Mouse (Mus musculus) frontal cortex, postnatal 10 days (tissue): ENCODE measurements around the gene Chst10.
A peak's percentile ranks its signal among the peaks of the same experiment; 100 is the strongest.

Experiments
- DNase-seq, 2 experiments: peaks; one replicate each; pipeline ENCODE4 v3.0.0; 2022; ENCODE audit warnings: low spot score in 2 of 2, mixed read lengths in 1 of 2

The Chst10 gene

DNA sequence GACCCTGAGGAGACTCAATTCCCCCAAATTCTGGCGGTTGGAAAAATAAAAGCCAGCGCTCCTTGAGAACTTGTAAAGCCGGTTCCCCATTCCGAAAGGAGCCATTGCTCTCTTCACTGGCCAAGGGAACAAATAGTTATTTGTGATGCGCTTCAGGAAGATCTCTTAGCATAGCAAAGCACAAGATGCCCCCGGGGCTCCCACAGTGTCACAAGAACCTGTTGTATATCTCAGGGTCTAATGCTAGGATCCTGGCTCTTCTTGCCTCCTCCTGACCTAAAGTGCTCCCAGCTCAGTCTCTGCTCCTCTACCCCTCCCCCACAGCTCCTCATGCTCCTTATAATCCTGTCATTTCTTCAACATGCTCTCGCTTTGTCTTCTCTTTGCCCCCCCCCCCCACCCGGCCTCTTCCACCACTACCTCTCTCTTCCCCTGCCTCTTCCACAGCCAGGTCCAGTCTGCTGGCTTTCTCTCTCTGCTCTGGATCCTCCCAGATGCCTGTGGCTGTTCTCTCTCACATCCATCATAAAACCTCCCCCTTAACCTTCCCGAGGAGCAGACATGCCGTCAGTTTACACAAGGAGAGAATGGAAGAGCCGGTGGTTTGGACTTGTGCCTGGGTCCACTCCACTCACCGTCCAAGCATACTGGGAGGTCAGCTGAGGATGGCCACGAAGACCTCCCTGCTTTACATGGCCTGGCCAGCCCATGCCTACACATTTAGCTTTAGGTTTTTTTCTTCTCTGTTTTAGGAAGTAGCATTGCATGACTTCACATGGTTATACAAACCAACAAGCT, 28.4 kb downstream of the Chst10 start:
- DNase-seq: no peak

DNA sequence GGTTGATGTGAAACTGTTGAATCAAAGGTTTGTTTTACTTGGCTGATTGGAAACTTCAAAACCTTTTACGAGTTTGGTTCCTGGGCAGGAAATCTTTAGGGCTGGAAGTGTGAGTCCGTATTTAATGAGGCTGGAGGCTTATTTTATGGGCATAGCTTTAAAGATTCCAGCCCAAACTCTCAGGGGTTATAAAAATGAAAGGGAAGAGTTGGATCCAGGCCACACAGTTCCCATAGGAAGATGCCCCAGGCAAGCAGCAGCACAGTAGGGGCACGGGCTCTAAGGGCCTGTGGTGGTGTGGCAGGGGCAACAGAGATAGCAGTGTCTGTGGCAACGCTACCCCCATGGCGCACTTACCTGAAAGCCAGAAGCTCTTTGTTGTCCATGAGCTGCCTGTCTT, 31.7 kb downstream of the Chst10 start:
- DNase-seq: no peak

DNA sequence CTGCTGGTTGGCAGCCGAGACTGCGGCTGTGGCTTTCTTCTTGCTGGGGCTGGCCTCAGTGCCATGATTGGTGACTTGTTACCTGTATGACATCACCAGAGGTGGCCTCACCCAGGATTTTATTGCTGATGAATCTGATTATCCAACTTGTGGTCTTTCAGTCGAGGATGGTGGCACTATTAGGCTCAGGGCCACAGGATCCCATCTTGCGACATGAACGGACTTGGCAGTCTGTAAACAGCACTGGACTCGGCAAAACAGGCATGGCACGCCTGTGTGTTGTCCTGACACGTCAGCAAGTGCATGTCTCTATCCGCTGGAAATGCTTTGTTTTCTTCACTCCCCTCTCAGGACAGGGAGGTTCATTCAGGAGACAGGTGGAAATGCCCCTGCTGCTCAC, 33.6 kb downstream of the Chst10 start:
- DNase-seq: no peak

- DNase-seq: peak in 1 of 2 experiments; percentile 36
Observed at GRCm38 (mm10) chr1:38862213-38862612, 35.7 kb downstream of the Chst10 start.

- DNase-seq: no peak
Observed at GRCm38 (mm10) chr1:38860867-38861524, 37.0 kb downstream of the Chst10 start.

- no peak for DNase-seq
Observed at GRCm38 (mm10) chr1:38860207-38860606, 37.8 kb downstream of the Chst10 start.

DNA sequence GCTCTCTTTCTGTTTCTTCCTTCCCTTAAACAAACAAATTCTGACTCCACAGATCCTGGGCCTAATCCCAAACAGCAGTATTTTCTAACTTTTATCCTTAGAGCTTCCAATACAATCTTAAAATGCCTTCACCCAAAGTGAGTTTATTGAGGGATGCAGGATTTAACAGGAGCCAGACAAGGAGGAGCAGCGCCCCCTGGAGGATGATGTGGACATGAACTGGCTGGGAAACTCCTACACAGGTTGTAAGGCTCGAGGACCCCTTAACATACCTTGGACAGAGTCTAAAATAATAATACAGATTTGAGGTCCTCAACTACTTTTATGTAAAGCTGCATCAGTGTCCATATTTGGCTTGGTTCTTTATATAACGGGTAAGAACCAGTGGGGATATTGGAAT, 41.8 kb downstream of the Chst10 start:
- peak in 1 of 2 experiments; percentile 47 for DNase-seq

- no peak for DNase-seq
Observed at GRCm38 (mm10) chr1:38852250-38852649, 45.7 kb downstream of the Chst10 start.

DNA sequence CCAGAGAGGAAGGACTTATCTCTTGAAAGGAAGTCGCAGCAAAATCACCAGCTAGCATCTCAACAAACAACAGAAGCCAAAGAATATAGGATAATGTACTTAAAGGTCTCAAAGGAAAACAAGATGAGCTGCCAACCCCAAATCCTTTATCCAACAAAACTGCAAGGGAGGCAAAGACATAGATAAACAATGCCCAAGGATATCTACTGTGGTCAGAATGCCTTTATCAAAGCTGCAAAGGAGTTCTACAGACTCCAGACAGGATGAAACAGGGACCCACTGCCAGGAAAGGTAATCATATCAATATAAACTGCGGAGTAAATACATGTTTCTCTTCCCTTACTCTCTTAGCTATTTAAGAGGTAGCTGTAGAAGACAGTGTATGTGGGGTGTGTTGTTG, 47.3 kb downstream of the Chst10 start:
- no peak for DNase-seq

DNA sequence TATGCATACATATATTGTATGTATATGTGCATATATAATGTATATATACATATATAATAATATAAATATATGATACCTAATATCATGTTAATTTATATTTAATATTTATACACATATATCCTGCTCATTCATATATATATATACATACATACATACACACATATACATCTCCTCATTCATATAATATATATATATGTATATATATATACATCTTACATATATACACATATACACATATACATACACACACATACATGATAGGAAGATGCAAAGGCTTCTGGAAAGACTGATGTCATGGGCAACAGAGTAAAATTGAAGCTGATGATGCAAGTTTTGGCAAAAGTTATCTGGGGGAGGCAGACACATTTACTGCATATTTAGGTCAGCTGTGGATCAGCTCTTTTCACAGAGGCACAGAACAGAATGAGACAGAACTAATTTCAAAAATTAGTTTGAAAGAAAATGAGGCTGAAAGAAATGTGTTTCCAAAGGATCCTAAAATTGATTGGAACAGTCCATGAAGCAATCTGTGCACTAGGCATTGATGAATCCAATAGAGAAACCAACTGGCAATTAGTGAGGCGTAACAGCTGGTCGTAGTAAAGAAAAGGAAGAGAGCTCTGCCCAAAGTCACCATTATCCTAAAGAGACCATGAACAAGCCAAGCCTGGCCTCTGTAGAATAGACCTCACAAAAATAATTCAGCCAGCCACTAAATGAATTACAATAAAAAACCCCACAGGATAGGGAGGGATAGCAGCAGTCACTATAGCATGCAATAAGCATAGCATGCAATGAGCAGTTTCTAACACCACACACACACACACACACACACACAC, 49.3 kb downstream of the Chst10 start:
- DNase-seq: no peak

DNA sequence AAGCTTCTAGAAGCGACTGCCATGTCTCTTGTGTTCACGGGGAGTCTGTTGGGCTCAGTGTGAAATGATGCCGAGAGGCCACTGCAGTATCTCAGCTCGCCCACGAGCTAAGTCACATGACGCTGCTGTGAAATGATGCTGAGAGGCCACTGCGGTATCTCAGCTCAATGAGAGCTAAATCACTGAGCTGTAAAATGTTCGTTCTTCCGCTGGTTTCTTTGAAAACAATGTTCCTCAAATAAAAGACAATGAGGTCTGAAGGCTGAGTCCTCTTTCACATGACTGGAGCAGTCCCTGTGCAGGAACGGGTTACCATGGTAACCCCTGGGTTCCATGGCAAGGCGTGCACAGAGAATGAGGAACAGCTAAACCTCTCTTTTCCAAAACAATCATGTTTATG, 50.0 kb downstream of the Chst10 start:
- DNase-seq: peak; percentile 41 to 66

DNA sequence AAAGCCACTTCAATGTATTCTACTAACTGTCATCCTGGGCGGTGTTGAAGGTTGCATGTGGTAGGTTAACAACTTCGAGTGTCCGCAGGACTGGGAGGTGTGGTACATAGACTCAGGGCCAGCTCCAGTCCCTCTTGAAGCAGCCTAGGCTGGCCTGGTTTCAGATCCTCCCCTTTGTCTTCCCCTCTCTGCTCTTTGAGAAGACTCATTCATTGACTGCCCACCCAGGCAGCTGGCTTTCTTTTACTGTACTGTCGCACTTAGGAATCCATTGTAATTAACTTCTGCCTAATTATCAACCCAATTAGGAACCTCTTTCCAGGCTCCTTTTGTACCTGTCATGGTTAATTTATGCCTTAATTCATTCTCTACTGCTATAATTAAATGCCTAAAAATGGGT, 54.7 kb downstream of the Chst10 start:
- no peak for DNase-seq

DNA sequence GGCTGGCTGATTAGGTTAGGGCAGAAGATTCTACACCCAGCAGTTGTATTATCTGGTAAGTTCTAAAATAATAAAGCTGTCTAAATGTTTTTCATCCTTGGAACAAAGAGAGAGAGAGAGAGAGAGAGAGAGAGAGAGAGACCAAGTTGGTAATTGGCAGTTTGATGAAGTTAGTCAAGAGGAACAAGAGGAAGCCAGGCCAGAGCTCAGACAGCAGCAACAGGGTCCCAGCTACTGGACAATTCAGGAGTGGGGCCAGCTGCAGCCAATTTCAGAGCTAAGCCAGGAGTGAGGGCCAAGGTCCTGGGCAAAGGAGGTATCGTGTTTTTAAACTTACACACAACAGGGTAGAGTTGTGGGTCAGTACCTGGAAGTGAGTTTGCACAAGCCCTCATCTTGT, 55.1 kb downstream of the Chst10 start:
- DNase-seq: no peak

GRCm38 (mm10) chr1:38839944-38840343, 58.0 kb downstream of the Chst10 start:
- no peak for DNase-seq

GRCm38 (mm10) chr1:38836477-38836872, 61.5 kb downstream of the Chst10 start, which contains the start of gene Lonrf2:
Gene Lonrf2 (minus strand): TSS chr1:38836711.
- peak; percentile 76 to 81 for DNase-seq

GRCm38 (mm10) chr1:38835568-38836476, 62.1 kb downstream of the Chst10 start:
- peak; percentile 28 to 58 for DNase-seq

DNA sequence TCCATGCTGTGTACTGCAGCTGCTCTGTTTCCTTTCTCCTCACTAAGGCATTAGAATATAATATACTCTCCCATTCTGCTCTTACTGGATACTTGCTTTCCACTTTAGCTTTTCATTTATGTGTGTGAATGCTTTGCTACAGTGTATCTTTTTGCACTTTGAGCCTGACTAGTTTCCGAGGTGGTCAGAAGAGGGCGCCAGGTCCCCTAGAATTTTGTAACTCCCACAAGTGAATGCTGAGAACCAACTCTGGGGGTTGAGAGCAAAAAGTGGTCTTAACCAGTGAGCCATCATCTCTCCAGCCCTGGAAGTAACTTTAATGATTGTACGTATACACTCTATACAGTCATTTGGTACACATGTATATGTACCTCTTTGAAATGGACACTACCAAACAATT, 63.1 kb downstream of the Chst10 start:
- DNase-seq: no peak

DNA sequence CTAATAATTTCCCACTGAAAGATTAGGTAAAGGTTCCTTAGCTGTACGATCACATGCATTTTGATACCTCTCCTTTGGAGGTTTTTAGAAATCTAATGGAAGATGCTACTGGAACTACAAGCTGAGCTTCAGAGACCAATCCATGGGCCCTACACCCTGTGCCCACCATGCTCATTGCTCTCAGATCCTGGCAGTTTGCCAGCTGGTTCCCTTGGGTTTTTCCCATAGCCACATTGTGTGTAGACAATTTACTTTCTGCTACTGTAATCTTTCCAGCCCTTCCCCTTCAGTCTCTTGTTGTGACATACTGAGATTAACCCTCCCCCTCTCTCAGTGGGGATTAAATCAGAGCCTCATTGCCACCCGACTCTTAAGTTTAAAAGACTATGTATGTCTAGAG, 73.0 kb downstream of the Chst10 start:
- DNase-seq: no peak

DNA sequence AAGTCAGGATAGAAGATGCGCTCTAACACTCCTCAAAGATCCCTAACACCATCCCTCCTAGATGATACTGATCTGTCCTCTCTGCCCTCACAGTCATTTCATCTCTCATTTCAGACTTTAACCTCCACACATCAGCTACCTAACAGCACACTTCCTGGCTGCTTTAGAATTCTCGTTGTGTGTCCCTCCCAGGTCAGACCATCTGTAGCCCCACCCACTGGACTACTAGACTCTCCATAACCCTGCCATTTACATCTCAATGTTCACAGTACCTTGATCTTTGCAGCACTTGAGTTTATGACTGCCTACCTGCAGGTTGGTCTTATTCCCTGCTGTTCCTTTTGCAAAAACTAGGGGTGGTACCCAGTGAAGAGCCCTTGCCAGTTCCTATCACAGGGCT, 74.1 kb downstream of the Chst10 start:
- no peak for DNase-seq

- no peak for DNase-seq
Observed at GRCm38 (mm10) chr1:38819691-38820090, 78.3 kb downstream of the Chst10 start.

DNA sequence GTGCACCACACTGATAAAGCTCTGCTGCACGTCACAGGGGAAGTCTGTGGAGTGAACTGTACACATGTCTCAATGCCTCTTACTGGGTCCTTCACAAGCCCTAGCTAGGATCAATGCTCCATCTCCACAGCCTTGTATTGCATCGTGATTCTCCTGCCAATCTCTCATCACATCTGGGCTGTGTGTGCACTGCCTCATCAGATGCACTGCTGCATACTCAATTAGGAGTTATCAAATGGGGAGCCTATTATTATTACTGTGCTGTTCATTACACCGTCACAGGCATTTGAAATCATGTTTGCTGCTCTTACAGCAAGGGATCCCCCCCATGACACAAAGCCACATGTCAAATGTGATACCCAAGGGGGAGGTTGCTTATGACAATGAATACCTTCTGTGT, 80.3 kb downstream of the Chst10 start:
- DNase-seq: no peak
